Mouse (Mus musculus): ENCODE results near the gene Rsph14. TPM values are rescaled to one million over a fixed set of nuclear protein-coding genes. Genes with fewer than 3 reads are reported as not detected.
"Not testable (repeated sequence)": the region's sequence is repeated elsewhere in the genome, so short reads cannot be mapped to it uniquely, and the experiment has no call there.

Rsph14 gene
- polyA plus RNA-seq, 1 experiment from 2014 or later: not detected

DNA sequence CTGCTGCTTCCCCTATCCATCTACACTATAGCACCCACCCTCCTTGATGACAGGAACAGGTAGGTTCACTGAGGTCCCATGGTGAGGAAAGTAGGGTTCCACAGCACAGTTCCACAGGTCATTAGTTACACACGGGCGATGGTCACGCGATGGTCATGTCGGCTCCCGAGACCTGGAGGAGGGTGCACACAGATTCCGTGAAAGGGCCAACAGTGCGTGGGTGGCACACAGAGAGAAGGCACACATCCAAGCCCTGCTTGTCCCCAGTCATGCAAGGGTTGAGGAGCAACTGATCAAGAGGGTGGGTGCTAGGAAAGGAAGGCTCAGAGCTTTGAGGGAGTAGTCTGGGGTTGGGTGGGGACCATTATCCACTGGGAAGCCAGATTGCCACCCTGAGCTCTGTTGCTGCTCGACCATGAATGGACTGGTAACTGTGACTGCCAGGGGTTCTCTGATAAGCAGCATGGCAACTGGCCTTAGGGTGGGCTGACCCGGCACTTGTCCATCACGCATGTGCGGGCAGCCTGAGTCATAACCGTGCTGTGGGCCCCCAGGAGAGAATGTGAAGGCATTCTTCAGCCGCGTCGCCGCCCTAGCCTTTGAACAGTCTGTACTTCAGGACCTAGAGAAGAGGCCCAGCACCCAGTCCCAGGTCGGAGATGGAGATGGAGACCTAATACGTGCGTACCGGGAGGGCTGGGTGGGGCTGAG is 19.1 kb upstream of the Rsph14 start:
- no peak overlapping the region for H3K4me3 ChIP-seq
- no peak for DNase-seq (ENCODE audit: low spot score)
- peaks cover 14% of the 10 kb centered on the region; the same call in 1 of the 2 replicates for H3K36me3 ChIP-seq (replicated peaks)
- no peak overlapping the region for H3K27ac ChIP-seq (replicated peaks)
- 0 out of 2 replicates have a peak, but pooled peaks cover 5% of the 10 kb centered on the region for H3K27me3 ChIP-seq (replicated peaks; ENCODE audit: low read depth, poor library complexity, severe bottlenecking)
- peaks cover 16% of the 10 kb centered on the region for H3K4me1 ChIP-seq
- H3K9me3 ChIP-seq: no peaks in the 10 kb centered on the region
- 93% methylated on average over 21 of the region's 21 CpGs for WGBS

DNA sequence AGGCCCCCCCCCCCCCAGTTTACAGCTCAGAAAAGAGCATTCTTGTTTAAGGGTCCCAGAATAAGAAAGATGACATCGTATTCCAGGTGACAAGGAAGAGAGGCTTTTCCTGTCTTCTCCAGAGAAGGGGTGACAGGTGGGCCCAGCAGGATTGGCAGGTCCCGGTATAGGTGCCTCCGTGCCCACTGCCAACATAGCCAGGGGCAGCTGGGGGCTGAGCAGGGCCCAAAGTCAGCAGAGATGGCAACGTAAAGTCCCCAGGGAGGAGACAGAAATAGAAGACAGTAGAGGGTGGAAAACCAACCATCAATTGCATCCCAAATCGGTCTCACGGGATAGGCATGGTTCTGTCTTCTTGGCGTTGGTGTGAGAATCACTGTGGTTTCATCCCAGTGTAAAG is 16.3 kb upstream of the Rsph14 start:
- WGBS: 89% methylated on average over 7 of the region's 7 CpGs
- H3K4me3 ChIP-seq: no peak overlapping the region
- peaks cover 15% of the 10 kb centered on the region; the same call in 1 of the 2 replicates for H3K4me1 ChIP-seq
- DNase-seq (ENCODE audit: low spot score): no peak
- no peak overlapping the region for H3K27ac ChIP-seq (replicated peaks)
- peaks cover 25% of the 10 kb centered on the region for H3K36me3 ChIP-seq (replicated peaks)
- 0 out of 2 replicates have a peak, but pooled peaks cover 5% of the 10 kb centered on the region for H3K27me3 ChIP-seq (replicated peaks; ENCODE audit: low read depth, poor library complexity, severe bottlenecking)
- H3K9me3 ChIP-seq: no peaks in the 10 kb centered on the region

DNA sequence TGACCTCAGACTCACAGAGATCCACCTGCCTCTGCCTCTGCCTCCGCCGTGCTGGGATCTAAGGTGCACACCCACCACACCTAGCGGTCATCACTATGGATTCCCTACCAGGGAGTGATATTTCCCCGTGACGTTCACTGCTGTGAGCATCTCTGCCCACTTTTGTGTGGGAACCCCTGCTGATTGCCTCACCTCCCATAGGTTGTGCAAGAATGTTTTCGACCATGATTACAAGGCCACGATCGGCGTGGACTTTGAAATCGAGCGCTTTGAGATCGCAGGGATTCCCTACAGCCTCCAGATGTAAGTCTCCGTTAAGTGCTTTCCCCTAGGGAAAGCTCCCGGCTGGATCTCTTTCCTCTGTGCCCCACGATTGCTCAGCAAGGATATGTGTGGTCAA is 13.4 kb upstream of the Rsph14 start:
- Histone ChIP-seq H3K9me3 (no peaks in the 10 kb centered on the region), H3K27ac (replicated peaks) (no peak overlapping the region), H3K36me3 (replicated peaks) (peaks cover 27% of the 10 kb centered on the region), H3K27me3 (replicated peaks; ENCODE audit: low read depth, poor library complexity, severe bottlenecking) (no peaks in the 10 kb centered on the region), H3K4me3 (no peak overlapping the region), H3K4me1 (peaks cover 15% of the 10 kb centered on the region; the same call in 1 of the 2 replicates)
- DNase-seq (ENCODE audit: low spot score): no peak
- 92% methylated on average over 15 of the region's 15 CpGs for WGBS

DNA sequence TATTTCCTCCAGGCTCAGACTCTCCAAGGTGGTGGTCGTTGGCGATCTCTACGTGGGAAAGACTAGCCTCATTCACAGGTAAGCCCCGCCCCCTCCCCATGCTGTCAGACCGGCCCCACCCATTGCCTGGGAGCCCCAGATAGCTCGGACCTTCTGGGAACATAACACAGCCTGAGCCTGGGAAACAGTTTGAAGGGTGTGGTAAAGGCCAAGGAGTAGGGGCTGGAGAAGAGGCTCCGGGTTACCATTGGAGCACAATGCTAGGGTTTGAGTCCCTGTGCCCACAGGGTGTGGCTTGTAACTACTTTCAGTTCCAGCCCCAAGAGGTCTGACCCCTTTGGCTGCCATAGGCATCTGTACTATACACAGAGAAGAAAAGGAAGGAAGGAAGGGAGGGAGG is 12.1 kb upstream of the Rsph14 start:
- Histone ChIP-seq H3K27ac (replicated peaks) (no peak overlapping the region), H3K27me3 (replicated peaks; ENCODE audit: low read depth, poor library complexity, severe bottlenecking) (no peaks in the 10 kb centered on the region), H3K4me3 (no peak overlapping the region), H3K9me3 (no peaks in the 10 kb centered on the region), H3K36me3 (replicated peaks) (peaks cover 25% of the 10 kb centered on the region), H3K4me1 (peaks cover 15% of the 10 kb centered on the region; the same call in 1 of the 2 replicates)
- WGBS: 32% methylated on average over 7 of the region's 7 CpGs
- no peak for DNase-seq (ENCODE audit: low spot score)

DNA sequence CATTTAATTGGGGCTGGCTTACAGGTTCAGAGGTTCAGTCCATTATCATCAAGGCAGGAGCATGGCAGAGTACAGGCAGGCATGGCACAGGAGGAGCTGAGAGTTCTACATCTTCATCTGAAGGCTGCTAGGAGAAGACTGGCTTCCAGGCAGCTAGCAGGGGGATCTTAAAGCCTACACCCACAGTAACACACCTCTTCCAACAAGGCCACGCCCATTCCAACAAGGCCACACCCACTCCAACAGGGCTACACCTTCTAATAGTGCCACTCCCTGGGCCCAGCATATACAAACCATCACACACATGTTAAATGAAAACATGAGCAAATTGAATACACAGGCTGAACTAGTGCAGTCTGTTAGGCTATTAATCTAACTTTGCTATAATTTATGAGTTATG is 9.7 kb upstream of the Rsph14 start:
- H3K4me3 ChIP-seq; H3K9me3 ChIP-seq; H3K27me3 ChIP-seq (replicated peaks; ENCODE audit: low read depth, poor library complexity, severe bottlenecking); DNase-seq (ENCODE audit: low spot score); H3K27ac ChIP-seq (replicated peaks): not testable (repeated sequence)
- WGBS: 18% methylated on average over 1 of the region's 1 CpGs
- Histone ChIP-seq H3K4me1 (peaks cover 29% of the 10 kb centered on the region), H3K36me3 (replicated peaks) (peaks cover 18% of the 10 kb centered on the region)

DNA sequence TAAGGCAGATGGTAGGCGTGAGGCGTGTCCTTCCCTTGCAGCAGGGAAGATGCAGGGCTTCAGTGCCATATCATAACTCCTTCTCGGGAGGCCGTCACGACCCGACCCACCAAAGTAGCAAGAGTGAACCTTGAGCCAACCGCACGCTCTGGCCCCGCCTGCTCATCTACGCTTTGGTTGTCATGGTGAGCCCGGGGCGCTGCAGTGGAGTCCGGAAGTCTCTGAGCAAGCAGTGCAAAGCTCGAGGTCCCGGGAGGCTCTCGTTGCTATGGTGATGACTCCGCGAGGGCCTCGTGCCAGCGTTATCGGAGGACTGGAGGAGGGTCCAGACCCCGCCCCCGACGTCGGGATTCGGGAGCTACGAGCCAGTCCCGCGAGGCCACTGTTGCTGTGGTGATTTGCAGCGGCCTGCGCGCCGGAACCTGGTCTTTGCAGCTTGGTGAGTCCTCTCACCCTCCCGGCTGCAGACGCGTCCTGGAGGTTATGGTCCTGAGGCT is 4.5 kb upstream of the Rsph14 start, which contains the start of gene Rab36:
Gene Rab36 (plus strand): TSS at position 176 of the 497 bp plus-strand sequence.
- under 1% methylated on average over 36 of the region's 36 CpGs for WGBS
- H3K4me1 ChIP-seq: peaks cover 48% of the 10 kb centered on the region

DNA sequence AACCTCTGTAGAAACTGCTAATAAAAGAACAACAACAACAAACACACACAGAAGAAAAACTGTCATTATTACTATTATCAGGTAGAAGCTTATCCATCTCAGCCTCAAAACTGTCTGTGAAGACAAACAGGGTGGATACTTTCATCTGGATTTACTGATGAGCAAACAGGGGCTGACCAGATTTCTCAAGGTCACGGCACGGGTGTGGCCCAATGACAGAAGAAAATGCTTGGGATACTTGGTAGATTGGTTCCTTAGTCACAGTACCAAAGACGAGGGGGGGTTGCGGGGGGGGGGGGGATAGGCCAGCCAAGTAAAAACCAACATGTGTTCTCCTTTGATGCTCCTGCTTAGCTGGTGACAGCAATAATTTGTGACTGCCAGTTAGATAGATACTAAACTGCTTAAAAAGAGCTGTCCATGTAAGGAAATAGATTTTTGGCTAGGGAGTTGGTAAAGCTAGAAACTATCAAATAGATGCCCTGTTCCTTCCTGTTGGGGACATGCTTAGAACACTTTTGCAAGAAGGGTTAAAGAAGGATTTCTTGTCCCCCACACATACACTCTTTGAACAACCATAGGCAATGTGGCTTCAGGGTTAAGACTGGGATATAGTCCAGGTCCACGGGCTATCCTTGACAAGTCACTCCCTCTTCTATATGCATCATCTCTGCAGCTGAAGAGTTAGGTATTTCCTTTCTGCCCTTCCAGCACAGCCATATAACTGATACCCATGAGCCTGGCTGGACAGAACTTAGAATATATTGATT is 856 bp downstream of the Rsph14 start:
- Histone ChIP-seq H3K9me3 (no peaks in the 10 kb centered on the region), H3K4me3 (no peak overlapping the region), H3K27ac (replicated peaks) (no peak overlapping the region), H3K36me3 (replicated peaks) (no peaks in the 10 kb centered on the region), H3K27me3 (replicated peaks; ENCODE audit: low read depth, poor library complexity, severe bottlenecking) (no peaks in the 10 kb centered on the region), H3K4me1 (peaks cover 30% of the 10 kb centered on the region)
- WGBS: 79% methylated on average over 5 of the region's 5 CpGs
- DNase-seq (ENCODE audit: low spot score): no peak

More for the DNA sequence above, 4.5 kb upstream of the Rsph14 start, which contains the start of gene Rab36:
- Histone ChIP-seq H3K27ac (replicated peaks) (peak within 1 kb of the TSS; percentile 91), H3K36me3 (replicated peaks) (no peaks in the 10 kb centered on the region), H3K4me3 (peak within 1 kb of the TSS; percentile 66), H3K9me3 (no peaks in the 10 kb centered on the region), H3K27me3 (replicated peaks; ENCODE audit: low read depth, poor library complexity, severe bottlenecking) (no peaks in the 10 kb centered on the region)
- peak; percentile 99 for DNase-seq (ENCODE audit: low spot score)

DNA sequence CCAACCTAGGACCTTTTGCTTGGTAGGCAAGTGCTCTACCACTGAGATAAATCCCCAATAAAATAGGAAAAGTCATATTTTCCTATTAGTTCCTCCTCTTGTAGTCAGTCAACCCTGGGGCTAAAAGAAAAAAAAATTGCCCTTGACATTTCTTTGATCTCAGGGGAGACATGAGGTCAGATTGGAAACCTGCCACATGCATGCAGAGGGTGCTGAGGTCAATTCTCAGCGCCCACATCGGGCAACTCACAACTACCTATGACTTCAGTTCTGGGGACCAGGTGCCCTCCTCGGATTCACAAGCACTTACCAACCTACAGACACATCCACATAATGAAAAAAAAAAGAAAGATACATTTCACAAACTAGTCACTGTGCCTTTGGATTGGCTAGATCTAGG is 2.2 kb downstream of the Rsph14 start:
- H3K27ac ChIP-seq (replicated peaks): no peak overlapping the region
- no peaks in the 10 kb centered on the region for H3K27me3 ChIP-seq (replicated peaks; ENCODE audit: low read depth, poor library complexity, severe bottlenecking)
- H3K9me3 ChIP-seq: no peaks in the 10 kb centered on the region
- H3K4me3 ChIP-seq: no peak overlapping the region
- DNase-seq (ENCODE audit: low spot score): no peak
- no peaks in the 10 kb centered on the region for H3K36me3 ChIP-seq (replicated peaks)
- 83% methylated on average over 3 of the region's 3 CpGs for WGBS
- peaks cover 19% of the 10 kb centered on the region for H3K4me1 ChIP-seq

DNA sequence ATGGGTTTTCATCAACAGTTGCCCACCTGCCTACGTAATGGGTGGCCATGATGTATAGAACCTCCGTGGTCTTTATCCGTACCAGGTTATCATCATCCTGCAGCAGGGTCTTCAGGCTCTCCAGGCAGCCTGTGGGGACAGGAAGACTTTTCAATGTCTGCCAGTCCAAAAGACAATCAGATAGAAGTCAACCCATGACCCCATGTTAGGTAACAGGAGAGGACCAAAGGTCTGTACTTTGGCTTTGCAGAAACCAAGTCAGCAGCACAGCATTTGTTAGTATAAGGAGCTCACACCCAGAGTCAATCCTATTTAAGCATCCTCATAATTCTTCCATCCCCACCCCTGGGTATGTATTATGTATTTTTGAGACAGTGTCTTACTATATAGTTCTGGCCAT is 2.7 kb downstream of the Rsph14 start:
- no peak overlapping the region for H3K4me3 ChIP-seq
- no peaks in the 10 kb centered on the region for H3K9me3 ChIP-seq
- H3K27ac ChIP-seq (replicated peaks): no peak overlapping the region
- no peaks in the 10 kb centered on the region for H3K36me3 ChIP-seq (replicated peaks)
- no peaks in the 10 kb centered on the region for H3K27me3 ChIP-seq (replicated peaks; ENCODE audit: low read depth, poor library complexity, severe bottlenecking)
- H3K4me1 ChIP-seq: peaks cover 19% of the 10 kb centered on the region
- WGBS: 92% methylated on average over 3 of the region's 3 CpGs
- DNase-seq (ENCODE audit: low spot score): no peak

DNA sequence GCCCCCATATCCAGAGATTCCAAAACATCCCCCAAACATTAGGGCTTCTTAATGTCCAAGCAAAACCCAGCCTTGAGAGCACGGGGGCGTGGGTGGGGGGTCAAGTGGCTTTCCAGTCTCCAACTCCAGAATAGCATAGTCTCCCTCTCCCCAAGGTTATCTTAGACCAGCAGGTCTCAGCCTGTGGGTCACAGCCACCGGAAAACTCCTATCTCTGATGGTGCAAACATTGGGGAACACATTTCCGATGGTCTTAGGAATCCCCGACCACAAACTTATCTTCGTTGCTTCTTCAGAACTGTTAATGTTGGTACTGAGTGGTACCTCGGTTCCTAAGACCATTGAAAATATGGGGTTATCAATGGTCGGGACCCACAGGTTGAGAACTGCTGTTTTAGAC is 3.6 kb downstream of the Rsph14 start:
- no peaks in the 10 kb centered on the region for H3K36me3 ChIP-seq (replicated peaks)
- no peak for DNase-seq (ENCODE audit: low spot score)
- H3K4me1 ChIP-seq: peaks cover 16% of the 10 kb centered on the region
- WGBS: 88% methylated on average over 8 of the region's 8 CpGs
- no peaks in the 10 kb centered on the region for H3K27me3 ChIP-seq (replicated peaks; ENCODE audit: low read depth, poor library complexity, severe bottlenecking)
- H3K4me3 ChIP-seq: no peak overlapping the region
- H3K27ac ChIP-seq (replicated peaks): no peak overlapping the region
- H3K9me3 ChIP-seq: no peaks in the 10 kb centered on the region

DNA sequence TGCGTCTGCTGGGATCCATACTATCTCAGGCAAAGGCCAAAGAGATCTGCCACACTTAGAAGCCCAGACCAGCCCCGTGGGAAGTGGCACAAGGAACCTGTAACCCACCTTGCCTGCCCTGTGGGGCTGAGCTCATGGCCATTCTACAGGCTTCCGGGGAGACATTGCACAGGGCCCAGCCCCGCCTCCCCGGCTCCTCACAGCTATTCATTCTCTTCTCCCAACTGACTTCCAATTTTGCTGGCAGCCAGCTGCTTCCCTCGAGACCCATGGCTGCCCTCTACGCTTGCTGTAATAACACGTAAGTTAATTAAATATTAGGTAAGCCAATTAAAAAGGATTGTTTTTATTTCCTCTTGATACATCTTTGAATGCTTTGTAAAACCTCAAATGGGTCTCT is 5.9 kb downstream of the Rsph14 start:
- Histone ChIP-seq H3K27ac (replicated peaks) (no peak overlapping the region), H3K9me3 (no peaks in the 10 kb centered on the region), H3K4me3 (no peak overlapping the region), H3K36me3 (replicated peaks) (no peaks in the 10 kb centered on the region), H3K4me1 (no peaks in the 10 kb centered on the region), H3K27me3 (replicated peaks; ENCODE audit: low read depth, poor library complexity, severe bottlenecking) (no peaks in the 10 kb centered on the region)
- WGBS: 65% methylated on average over 8 of the region's 8 CpGs
- DNase-seq (ENCODE audit: low spot score): no peak

DNA sequence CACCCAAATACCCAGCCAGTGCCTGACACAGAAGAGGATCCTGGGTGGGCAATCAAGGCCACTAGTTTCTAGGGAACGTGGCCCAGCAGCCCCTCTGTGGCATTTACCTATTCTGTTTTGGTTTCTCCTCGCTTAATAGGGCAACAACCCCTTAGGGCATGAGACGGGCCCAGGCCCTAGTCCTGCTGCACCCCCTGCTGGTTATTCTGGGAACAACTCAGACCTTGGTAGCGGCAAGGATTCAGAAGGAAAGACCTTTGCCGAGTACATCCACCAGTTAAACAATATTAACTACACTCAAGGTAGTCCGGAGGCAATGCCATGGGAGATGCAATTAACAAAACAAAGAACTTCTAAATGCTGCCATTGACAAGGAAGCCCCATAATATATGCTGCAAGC is 11.2 kb downstream of the Rsph14 start:
- H3K9me3 ChIP-seq: no peaks in the 10 kb centered on the region
- peak; percentile 78 for DNase-seq (ENCODE audit: low spot score)
- H3K27ac ChIP-seq (replicated peaks): no peak overlapping the region
- no peaks in the 10 kb centered on the region for H3K4me1 ChIP-seq
- WGBS: 16% methylated on average over 6 of the region's 6 CpGs
- H3K36me3 ChIP-seq (replicated peaks): no peaks in the 10 kb centered on the region
- H3K27me3 ChIP-seq (replicated peaks; ENCODE audit: low read depth, poor library complexity, severe bottlenecking): no peaks in the 10 kb centered on the region
- no peak overlapping the region for H3K4me3 ChIP-seq

DNA sequence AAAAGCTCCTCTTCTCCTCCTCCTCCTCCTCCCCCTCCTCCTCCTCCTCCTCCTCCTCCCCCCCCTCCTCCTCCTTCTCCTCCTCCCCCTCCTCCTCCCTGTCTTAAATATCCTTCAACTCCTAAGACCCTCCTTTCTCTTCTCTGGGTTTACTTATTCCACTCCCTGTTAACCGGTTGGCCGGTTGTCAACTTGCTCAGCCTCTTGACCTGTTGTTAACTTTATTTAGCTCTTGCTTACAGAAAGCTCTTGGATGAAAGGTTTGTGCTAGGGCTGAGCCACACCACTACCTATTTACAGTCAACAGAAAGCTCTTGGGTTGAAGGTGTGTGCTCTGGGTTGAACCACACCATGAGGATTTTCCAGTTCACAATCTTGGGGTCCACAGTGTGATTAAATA is 12.1 kb downstream of the Rsph14 start:
- H3K4me3 ChIP-seq: no peak overlapping the region
- H3K27ac ChIP-seq (replicated peaks): no peak overlapping the region
- DNase-seq (ENCODE audit: low spot score): no peak
- no peaks in the 10 kb centered on the region for H3K9me3 ChIP-seq
- peaks cover 4% of the 10 kb centered on the region for H3K4me1 ChIP-seq
- no peaks in the 10 kb centered on the region for H3K36me3 ChIP-seq (replicated peaks)
- WGBS: 55% methylated on average over 2 of the region's 2 CpGs
- no peaks in the 10 kb centered on the region for H3K27me3 ChIP-seq (replicated peaks; ENCODE audit: low read depth, poor library complexity, severe bottlenecking)
